25 mouse cellular contexts compared by ENCODE assay signal in the genomic region with DNA sequence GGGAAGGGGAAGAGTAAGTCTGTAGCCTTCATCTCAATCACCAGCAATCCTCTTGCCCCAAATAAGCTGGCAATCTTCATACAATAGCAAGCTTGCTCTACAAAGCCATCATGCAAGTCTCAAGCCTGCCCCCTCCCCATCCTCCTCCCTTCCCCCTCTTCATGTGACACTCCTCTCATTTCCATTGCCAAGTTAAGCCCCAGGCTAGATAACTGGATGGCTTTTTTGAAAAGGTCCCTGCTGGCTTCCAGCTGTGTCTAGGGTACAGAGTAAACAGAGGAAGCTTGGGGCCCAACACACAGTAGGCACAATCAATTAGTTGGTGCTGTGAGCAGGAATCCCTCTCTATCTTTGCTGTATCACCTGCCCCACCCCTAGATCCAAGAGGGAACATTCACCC. TPM values are rescaled to one million over a fixed set of nuclear protein-coding genes. Genes with fewer than 3 reads are reported as not detected.
DNase-seq lines count a peak whose midpoint lies in the region; ATAC-seq lines count a peak whose summit lies in the region.
"Had no signal": no experiment of that assay in that cellular context is flagged by ENCODE, and none has a peak within 500 bp of the region (broad histone marks: within the 10 kb centered on the region; RNA-seq: fewer than 3 reads in every experiment).

No protein-coding gene starts in this region.

- no peaks in the 10 kb centered on the region for H3K9me3 ChIP-seq in midbrain, embryonic 11.5 days (ENCODE audit: control insufficient read depth, low read length)
- no peaks in the 10 kb centered on the region for H3K9me3 ChIP-seq in midbrain, embryonic 15.5 days
- H3K9me3 ChIP-seq: G1E had no signal

- H3K9ac ChIP-seq in midbrain, embryonic 11.5 days (ENCODE audit: low read length) = no peak overlapping the region
- no peak overlapping the region for H3K9ac ChIP-seq in midbrain, embryonic 15.5 days

- peaks cover 47% of the 10 kb centered on the region for H3K4me1 ChIP-seq in midbrain, embryonic 11.5 days (ENCODE audit: control insufficient read depth, insufficient read depth, low read length)
- H3K4me1 ChIP-seq in midbrain, embryonic 15.5 days = peaks cover 30% of the 10 kb centered on the region

- H3K27ac ChIP-seq in midbrain, embryonic 11.5 days (ENCODE audit: low read depth, low read length) = no peak overlapping the region
- no peak overlapping the region for H3K27ac ChIP-seq in midbrain, embryonic 15.5 days

- no peak for ATAC-seq in midbrain, embryonic 11.5 days (ENCODE audit: low FRiP score)
- ATAC-seq in midbrain, embryonic 15.5 days (replicated peaks) = no peak
- ATAC-seq: activated CD4-positive, CD25-positive, alpha-beta regulatory T cell, adult 4 months; CD4-positive, CD25-positive, alpha-beta regulatory T cell, adult 4 months; Patski had no signal

- no peak overlapping the region for H3K4me2 ChIP-seq in midbrain, embryonic 11.5 days
- no peak overlapping the region for H3K4me2 ChIP-seq in midbrain, embryonic 15.5 days

- peaks cover 39% of the 10 kb centered on the region for H3K27me3 ChIP-seq in midbrain, embryonic 11.5 days (ENCODE audit: control insufficient read depth, insufficient read depth, low read length)
- peaks cover 63% of the 10 kb centered on the region for H3K27me3 ChIP-seq in midbrain, embryonic 15.5 days (replicated peaks)

- no peak overlapping the region for H3K4me3 ChIP-seq in midbrain, embryonic 11.5 days (ENCODE audit: low read depth, low read length)
- no peak overlapping the region for H3K4me3 ChIP-seq in midbrain, embryonic 15.5 days

- DNase-seq in midbrain, embryonic 11.5 days (ENCODE audit: low spot score, missing footprints) = peak; percentile 85
- peak; percentile 59 for DNase-seq in ES-CJ7 (ENCODE audit: low read depth, low spot score)
- peak; percentile 72 for DNase-seq in ZHBTc4 (ENCODE audit: low read depth, low spot score)
- DNase-seq in spleen, postnatal 4 days (ENCODE audit: low spot score in 2 of 2) = no peak
- DNase-seq in adrenal gland, postnatal 36 days = no peak
- DNase-seq: adrenal gland, adult 2 months; adrenal gland, adult 8-10 months; adrenal gland, postnatal 10 days; adrenal gland, postnatal 14 days; adrenal gland, postnatal 25 days; B cell, adult 2 months; cerebellum, adult 11 months; cerebellum, adult 11-12 months; cerebellum, adult 18-20 months; cerebellum, adult 2 months; cerebellum, adult 8-10 months; cerebellum, adult 9-10 months had no signal

- no peaks in the 10 kb centered on the region for H3K36me3 ChIP-seq in midbrain, embryonic 11.5 days (ENCODE audit: control insufficient read depth, insufficient read depth, low read length)
- no peaks in the 10 kb centered on the region for H3K36me3 ChIP-seq in midbrain, embryonic 15.5 days (replicated peaks)
- H3K36me3 ChIP-seq: G1E had no signal

RNA-seq across cellular contexts. Expression of a gene that starts 19.8 kb away (rescaled TPM):
- 15.1 and 15.9 TPM in 2 replicates for polyA plus RNA-seq in midbrain, embryonic 11.5 days (2014; fragmentation: Nextera tagmentation; extraction: Ambion mirVana)
- 10.9 and 12.7 TPM in 2 replicates for polyA plus RNA-seq in midbrain, embryonic 15.5 days (2015; fragmentation: Nextera tagmentation; extraction: Ambion mirVana)
- total RNA-seq in adrenal gland, postnatal 36 days (2021) = not detected
- total RNA-seq: adrenal gland, adult 18-20 months; adrenal gland, adult 2 months; adrenal gland, adult 8-10 months; adrenal gland, postnatal 10 days; adrenal gland, postnatal 14 days; adrenal gland, postnatal 25 days; adrenal gland, postnatal 4 days; CH12.LX had no signal
- polyA plus RNA-seq: activated CD4-positive, CD25-positive, alpha-beta regulatory T cell, adult 4 months; adrenal gland, adult 2 months; CD4-positive, CD25-positive, alpha-beta regulatory T cell, adult 4 months; G1E; Patski had no signal

RNA-seq across cellular contexts. Expression of a gene that starts 58.2 kb away (rescaled TPM):
- 1.8 TPM in 2 replicates for polyA plus RNA-seq in midbrain, embryonic 11.5 days (2014; fragmentation: Nextera tagmentation; extraction: Ambion mirVana)
- 26.3 and 26.7 TPM in 2 replicates for polyA plus RNA-seq in midbrain, embryonic 15.5 days (2015; fragmentation: Nextera tagmentation; extraction: Ambion mirVana)
- total RNA-seq in adrenal gland, postnatal 36 days (2021) = 1 to 10 TPM; 2.6 to 3.4 TPM

Comparison
In these comparisons a context has a peak if more than half of its experiments do, and no peak if none do; other contexts are left out.
1. DNase-seq: peak in midbrain, embryonic 11.5 days (single experiment), ES-CJ7 (single experiment) and ZHBTc4 (single experiment); none in spleen, postnatal 4 days (0 of 2) and adrenal gland, postnatal 36 days (0 of 2).